Mouse (Mus musculus): ENCODE data around the gene Rnf111.
"Not testable (repeated sequence)": the region's sequence is repeated elsewhere in the genome, so short reads cannot be mapped to it uniquely, and the experiment has no call there.

The Rnf111 gene

DNA sequence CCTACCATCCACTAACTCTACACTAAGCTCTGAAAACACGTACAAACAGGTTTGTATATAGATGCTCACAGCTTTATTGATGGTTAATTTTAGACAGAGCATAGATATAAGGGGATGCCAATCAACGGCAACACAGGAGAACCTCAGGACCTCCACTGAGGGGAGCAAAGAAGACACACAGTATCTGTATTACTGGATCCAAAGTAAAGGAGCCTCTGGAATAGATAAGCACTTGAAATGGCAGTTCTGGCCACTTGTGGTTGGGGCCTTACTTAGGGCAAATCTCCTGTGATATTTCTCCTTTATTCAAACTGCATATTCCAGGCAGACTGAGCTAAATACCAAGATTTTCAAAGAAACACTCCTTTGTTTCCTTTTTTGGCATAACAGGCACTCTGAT lies 10.5 kb downstream of the Rnf111 start:
- no peak for DNase-seq

DNA sequence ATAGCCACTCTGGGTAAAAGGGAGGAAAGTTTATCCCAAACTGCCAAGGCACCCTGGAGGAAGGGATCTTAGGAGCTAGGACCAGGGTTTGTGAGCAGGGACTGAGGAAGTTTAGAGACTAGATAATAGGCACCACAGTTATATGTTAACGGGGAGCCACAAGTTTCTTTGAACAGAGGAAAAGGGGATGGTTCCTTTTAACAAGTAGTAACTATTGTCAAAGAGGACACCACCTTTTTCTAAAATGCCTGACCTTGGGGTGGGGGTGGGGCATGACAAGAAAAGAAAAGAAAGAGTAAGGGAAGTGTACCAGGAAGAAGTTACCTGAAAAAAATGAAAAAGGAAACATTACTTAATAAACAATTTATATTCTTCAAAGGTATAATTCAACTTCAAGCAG lies 12.3 kb downstream of the Rnf111 start:
- DNase-seq = no peak

DNA sequence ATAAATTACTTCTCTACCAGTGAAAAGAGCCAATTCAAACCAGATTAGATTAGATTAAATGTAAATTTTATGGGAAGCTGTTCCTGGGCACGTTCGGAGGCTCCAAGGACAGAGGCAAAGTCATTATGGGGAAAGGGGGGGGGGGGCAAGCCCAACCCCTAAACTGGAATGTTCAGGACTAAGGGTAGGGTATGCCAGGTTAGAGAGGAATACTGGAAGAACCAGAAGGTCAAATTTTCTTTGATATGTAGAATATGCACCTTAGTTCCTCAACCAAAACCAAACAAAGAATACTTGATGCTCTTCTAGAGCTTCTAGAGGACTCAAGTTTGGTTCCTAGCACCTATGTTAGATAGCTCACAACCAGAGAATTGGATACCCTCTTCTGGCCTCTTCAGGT lies 16.1 kb downstream of the Rnf111 start:
- DNase-seq = no peak

DNA sequence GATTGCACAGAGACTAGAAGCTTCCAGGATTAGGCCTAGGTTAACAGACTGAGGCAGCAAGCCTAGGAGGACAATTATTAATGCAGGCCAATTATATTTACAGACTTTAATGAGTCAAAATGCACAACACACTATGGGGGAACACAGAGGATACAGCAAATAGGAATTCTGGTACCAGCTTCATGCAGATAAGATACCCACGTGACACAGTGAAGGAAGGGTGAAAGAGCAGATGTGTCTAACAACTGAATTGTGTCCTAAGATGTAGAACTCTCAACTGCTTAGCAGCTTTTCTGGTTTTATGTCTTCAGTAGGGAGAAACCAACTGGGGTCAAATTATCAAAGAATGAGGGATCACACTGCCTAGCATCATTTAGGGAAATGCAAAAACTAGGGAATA lies 17.7 kb downstream of the Rnf111 start:
- no peak for DNase-seq

DNA sequence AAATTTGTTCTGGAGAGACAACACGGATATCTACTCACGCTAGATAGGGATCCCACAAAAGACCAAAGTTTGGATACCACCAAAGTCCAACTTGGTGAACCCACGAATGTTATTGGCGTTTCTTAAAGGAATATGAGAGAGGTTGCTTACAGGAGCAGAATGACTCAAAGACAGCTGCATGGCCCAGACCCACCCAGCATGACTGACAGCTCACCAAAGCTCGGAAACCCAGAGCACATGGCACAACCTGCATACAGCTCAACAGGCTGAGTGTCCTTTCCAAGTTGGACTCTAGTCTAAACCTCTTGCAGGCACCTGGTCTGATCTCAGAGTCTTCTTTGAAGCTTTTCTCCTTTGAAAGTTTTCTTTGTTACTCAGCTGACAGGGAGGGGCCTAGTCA lies 20.0 kb downstream of the Rnf111 start:
- DNase-seq = no peak

DNA sequence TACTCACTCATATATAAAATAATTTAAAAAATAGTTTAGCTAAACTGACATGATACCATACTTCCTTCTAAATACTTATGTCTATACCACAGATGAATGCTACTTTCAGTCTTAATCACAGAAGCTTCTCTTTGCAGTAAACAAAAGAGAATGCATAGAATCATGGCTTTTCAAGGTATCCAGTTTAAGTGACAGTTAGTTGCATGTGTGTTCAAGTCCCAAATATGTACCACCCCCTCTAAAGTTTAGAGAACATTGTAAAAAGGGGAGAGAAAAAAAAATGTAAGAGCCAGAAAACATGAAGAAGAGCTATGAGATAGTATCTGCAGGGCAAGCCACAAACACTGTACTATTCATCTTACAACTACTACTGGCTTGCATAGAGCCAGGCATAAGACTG lies 21.7 kb downstream of the Rnf111 start:
- DNase-seq = no peak

DNA sequence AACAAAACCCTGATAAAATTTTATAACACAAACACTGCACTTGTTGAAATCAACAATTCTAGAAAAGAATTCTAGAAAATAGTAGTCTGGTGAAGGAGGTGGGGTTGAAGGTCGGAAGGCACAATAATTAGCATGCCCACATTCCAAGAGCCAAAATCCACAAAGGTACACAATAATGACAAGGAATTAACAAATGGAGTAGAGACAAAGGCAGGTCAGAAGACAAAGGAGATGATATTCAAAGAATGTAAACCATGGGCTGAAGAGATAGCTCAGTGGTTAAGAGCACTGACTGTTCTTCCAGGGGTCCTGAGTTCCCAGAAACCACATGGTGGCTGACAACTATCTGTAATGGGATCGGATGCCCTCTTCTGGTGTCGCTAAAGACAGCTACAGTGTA lies 26.3 kb downstream of the Rnf111 start:
- DNase-seq = no peak

DNA sequence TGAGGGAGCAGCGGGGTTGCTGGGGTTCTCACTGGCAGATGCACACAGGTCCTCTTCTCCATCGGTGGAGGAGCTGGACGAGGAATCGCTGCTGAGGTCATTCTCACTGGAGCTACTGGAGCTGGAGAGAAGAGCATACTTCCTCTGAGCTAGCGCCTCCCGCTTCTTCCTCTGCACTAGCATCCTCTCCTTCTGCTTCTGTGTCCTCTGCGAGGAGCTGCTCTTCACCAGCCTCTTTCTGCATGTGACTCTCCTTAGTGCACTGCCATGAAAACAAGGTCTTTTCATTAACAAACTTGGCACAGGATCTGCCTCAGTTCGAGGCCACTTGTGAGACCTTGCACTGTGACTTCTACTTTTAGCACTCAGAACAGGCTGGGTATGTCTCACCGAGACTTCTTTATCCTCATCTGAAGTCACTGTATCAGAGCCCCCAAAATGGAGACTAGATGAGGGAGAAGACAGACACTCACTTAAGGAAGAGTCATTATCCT lies 27.7 kb downstream of the Rnf111 start:
- no peak for DNase-seq

DNA sequence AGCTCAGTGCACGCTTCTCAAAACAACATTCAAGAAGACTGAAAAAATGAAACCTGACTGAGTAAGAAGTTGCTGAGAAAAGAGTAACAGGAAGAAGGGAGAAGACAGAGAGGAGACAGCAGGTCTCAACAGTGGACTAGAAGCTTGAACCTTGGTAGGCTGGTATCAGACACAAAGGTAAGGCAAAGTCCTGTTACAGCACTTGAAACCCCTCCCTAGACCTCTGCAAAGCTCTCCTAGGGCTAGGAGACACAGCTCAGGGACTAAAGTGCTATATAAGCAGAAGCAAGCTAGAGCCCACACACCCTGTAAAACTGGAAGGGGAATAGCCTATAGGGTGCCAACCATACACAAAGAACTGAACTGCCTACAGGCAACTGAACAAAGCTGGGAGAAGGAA lies 30.1 kb downstream of the Rnf111 start:
- no peak for DNase-seq

DNA sequence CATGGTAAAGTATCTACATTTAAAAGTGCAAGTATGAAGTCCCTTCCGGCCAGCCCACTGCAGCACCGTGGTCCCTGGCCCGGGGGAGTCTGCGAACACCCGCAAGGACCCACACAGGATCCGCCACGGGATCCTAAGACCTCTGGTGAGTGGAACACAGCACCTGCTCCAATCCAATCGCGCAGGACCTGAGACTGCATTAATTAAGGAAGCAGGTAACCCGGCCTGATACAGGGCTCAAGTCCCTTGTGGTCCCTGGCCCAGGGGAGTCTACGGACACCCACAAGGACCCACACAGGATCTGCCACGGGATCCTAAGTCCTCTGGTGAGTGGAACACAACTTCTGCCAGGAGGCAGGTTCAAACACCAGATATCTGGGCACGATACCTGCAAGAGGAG lies 40.4 kb downstream of the Rnf111 start:
- DNase-seq = not testable (repeated sequence)

DNA sequence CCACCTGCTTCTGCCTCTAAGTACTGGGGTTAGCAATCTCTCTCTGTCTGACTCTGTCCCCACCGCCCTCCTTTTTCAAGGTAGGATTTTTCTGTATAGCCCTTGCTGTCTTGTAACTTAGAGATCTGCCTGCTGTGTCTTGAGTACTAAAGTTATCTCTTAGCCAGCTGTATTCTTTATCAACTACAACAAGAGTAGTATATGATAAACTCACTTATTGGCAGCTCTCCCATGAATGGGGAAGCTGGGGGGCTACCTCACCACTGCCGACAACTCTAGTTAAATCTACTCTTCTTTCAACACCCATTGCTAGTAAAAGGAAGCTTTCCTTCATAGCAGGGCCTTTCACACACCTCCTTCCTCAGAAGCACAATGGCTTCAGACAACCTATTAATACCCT lies 51.2 kb downstream of the Rnf111 start:
- no peak for DNase-seq

DNA sequence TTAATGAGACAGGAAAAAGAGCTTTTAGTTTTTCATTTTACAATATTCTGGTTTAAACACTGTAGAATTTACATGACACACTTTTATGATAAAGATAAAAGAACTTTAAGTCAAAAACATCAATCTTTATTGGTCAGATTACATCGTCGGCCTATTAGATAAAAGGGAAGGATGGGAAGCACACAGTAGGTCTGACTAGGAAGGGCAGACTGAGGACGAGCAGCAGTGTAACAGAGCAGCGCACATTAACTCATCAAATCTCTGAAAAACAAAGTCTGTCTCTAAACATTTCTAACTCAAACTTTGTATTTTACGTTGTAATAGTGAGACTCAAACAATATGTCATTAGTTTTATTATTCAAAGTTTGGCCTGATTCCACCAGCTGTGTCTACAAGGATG lies 54.5 kb downstream of the Rnf111 start:
- no peak for DNase-seq

DNA sequence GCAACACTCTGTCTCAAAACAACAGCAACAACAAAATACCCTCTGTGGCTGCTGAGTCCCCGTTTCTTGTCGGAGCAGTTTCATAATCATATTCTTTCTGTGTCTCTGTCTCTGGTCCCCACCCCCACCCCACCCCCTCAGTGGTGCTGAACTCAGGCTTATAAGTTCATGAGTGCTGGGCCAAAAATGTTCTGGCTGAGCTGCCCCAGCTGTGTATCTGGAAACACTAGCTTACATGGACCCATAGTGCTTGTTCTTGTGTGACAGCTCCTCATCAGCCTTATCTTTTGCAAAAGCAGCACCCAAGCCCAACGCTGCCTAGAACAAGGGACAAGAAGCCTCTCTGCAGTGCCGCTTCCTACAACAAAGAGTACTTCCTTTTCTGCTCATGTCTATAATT lies 63.6 kb downstream of the Rnf111 start:
- peak; percentile 27 to 45 for DNase-seq

DNA sequence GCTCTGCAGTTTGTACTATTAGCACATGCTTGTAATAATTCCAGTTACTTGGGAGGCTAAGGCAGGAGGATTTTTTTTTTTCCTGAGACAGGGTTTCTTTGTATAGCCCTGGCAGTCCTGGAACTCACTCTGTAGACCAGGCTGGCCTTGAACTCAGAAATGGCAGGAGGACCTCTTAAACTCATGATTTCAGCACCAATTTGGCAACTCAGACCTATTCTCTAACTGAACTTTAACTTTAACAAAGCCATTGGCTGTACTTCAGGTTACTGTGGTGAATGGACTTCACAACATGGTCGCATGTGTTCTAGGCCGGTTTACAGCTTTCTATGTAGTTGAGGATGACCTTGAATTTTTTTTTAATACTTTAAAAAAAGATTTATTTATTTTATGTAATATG lies 80.9 kb downstream of the Rnf111 start:
- no peak for DNase-seq

DNA sequence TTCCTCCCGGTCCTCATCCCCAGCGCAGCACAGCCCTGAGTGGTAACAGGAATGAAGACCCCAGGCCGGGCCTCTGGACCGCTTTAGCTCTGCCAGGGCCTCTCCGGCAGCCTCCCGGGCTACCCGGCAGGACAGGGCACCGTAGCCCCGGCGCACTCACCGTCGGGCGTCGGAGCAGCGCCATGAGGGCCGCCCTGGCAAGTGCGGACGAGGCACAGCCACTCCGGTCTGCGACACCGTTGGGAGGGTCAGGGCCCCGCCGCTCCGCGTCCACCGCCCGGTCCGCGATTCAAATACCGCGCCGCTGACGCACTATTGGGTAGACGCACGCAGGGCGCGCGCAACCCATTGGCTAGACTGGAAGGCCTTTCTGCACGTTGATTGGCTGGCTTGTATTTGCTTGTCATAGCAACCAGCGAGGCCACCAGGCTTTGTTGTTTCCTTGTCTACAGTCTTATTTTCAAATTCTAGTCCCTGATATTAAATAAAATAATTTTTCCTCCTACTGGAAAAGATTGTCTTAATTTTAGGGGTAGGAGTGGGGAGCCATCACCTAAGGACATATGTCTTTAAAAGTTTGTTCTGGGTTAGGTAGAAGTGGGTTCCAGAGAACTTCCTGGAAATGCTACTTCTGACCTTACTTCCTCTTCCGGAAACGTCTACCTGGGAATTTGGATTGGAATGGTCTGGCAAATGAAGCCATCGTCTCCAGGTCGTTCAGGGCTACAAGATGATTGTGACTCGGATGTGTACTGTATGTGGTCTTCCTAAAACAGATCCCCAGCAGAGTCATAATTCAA lies 82.1 kb downstream of the Rnf111 start, which contains the start of gene Ccnb2:
Gene Ccnb2 (minus strand): TSS at position 291 of the 800 bp plus-strand sequence.
- peak; percentile 93 for DNase-seq

DNA sequence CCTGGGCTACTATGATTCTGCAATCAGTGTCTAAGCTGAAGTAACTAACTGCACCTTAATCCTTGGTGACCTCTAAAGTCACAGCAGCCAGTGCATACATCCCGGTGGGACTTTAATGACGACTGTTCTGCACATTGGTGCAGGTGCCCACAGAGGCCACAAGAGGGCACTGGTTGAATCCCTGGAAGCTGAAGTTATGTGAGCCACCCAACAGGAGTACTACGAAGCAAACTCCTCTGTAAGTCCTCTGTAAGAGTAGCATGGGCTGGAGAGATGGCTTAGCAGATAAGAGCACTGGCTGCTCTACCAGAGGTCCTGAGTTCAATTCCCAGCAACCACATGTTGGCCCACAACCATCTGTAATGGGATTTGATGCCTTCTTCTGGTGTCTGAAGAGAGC lies 87.1 kb downstream of the Rnf111 start:
- peak in 1 of 2 experiments; percentile 19 for DNase-seq

DNA sequence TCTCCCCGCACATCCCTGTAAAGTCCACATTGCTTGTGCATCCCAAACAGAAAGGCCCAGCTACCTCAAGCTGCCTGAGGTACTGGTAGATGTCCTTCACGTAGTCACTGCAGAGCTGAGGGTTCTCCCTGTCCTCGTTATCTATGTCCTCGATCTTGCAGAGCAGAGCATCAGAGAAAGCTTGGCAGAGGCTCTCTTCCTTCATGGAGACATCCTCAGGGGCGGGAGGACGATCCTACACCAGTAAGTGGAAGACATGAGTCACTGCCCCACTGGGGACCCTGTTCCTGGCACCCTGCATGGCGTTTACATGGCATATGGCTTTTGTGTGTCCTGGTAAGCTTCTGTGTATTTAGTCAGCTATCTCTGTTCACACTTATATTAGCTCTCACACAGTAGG lies 90.5 kb downstream of the Rnf111 start:
- no peak for DNase-seq

DNA sequence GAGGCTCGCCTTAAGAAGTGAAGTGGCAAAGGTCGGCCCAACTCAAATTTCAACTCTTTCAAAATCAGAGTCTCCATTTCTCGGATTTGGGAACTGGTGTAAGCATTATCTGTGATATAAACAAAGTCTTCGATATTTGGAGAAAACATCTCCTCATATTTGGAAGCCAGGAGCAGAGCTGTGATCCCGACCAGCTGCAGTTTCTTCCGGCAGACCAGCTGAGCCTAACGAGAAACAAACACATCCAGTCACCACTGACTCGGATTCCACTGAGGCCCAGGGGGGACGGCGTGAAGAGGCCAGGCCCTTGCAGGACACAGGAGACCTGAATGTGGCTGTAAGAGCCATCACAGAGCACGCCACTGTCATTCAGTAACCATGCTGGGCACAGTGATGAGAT lies 92.9 kb downstream of the Rnf111 start:
- no peak for DNase-seq

DNA sequence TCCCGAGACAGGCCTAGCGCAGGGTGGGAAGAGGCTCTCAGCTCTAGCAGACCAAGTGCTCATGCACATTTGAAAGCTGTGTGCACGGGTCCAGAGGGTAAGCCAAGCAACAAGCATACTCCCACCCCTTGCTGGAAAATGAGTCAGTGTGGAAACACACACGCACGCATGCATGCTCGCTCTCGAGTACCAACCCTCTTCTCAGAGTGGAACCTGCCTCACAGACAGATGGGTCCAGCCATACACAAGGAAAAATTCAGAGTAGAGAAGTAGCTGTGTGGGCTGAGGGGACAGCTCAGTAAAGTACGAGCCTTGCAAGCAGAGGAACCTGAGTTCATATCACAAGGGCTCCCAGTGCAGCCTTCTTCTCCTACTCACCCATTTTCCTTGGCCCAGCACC lies 93.8 kb downstream of the Rnf111 start:
- DNase-seq = no peak

DNA sequence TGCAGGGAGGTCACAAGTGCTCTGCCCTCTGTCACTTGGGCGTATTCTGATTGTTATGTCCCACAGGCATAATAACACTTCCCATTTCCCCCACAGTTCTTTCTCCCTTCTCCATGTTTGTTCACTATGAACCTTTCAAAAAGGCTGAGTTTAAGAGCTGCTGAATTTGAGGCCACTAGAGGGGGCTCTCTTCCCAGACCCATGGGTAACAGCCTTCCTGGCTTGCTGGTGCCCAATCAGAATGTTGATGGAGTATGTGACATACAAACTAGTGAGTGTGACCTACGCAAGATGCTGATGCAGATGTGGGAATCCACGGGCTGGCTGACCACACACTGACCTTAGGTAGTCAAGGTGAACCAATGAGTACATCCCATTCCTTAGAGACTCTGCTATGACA lies 94.7 kb downstream of the Rnf111 start:
- DNase-seq = peak; percentile 50 to 67

DNA sequence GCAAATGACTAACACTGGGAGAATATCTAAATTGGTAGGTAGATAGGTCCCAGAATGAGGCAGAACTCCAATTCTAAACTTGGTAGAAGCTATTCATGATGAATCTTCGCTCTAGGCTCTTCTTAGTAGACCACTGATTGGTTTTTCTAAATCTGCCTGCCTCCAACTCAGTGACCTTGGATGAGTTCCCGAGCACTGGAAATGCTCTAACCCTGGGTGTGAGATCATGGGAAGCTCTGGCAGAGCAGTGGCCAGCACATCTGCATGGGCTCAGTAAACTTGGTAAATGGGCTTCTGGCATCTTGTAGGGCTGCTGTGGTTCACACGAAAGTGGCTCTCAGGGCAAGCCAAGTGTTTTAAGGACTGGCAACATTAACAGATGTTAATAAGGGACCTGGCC lies 96.9 kb downstream of the Rnf111 start:
- no peak for DNase-seq

DNA sequence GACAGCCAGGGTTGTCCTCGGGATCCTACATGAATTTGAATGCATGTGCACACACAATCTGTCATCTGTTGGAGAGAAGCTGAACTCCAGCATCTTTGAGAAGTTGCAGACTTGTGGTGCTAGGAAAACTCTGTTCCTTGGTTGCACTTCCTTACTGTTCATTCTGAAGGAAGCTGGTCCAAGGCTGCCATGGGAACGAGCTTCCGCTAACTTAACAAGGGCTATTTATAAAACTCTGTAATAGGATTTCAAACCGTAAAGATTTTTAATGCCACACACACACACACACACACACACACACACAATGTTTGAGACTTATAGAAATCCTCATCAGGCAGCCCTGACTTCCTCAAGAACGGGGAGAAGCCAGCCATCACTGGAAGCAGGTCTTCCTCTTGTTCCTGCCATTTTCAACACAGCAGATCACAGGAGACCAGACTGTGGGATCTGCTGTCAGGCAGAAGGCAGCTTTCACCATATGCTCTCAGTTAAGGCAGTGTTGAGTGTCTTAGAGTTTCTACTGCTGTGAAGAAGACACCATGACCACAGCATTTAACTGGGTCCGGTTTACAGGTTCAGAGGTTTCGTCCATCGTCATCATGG lies 101.5 kb downstream of the Rnf111 start:
- no peak for DNase-seq

DNA sequence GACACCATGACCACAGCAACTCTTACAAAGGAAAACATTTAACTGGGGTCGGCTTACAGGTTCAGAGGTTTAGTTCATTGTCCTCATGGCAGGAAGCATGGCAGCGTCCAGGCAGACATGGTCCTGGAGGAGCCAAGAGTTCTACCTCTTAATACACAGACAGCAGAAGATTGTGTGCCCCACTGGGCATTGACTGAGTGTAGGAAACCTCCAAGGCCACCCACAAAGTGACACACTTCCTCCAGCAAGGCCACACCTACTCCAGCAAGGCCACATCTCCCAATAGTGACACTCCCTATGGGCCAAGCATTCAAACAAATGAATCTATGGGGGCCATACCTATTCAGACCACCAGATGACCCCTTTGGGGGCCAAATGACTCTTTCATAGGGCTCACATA lies 107.4 kb downstream of the Rnf111 start:
- DNase-seq = no peak

DNA sequence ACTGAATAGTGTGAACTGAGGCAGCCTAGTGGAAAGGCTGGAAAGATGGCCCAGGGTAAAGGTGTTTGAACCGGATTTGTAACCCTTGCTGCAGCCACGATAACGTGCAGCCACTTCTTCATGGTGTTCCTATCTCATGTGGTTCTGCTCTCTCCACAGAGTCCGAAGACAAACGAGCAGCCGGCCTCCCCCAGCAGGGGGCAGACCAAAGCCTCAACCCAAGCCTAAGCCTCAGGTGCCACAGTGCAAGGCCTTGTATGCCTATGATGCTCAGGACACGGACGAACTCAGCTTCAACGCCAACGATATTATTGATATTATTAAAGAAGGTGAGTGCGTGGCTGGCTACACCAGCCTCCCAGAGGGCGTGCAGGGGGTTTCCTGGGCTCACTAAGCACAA lies 107.9 kb downstream of the Rnf111 start:
- peak in 1 of 2 experiments; percentile 59 for DNase-seq

DNA sequence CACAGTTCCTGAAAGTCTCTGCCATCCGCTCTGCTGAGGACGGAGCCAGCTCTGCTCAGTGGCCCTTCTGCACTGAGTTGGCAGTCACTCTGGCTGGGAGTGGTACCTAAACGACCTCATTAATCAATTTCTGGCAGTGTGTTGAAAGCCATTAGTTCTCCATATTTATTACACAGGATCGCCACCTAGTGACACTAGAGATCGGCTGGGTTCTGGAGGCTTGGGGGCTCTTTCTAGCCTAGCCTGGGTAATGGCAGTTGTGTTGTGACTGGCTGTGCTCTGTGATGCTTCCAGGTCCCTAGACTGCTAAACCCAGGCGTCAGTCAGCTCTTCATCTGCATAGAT lies 111.0 kb downstream of the Rnf111 start:
- DNase-seq = peak; percentile 31 to 43

Data from kidney, postnatal 36 days (tissue).